Mouse (Mus musculus) heart, embryonic 16.5 days (tissue): ENCODE measurements around the gene Myo9b. TPM values are rescaled to one million over a fixed set of nuclear protein-coding genes. Genes with fewer than 3 reads are reported as not detected.

Experiments used
- ATAC-seq: fragments of 200-750 bp; cut with Nextera tagmentation; replicated peaks from 2 replicates; pipeline ENCODE4 v1.8.0; 2017; ENCODE audit warnings: moderate number of reproducible peaks; ENCODE audit not compliant: insufficient read depth, low FRiP score; ENCODE audit errors: extremely low read depth
- H3K27ac ChIP-seq: fragments of 300-500 bp; sonication (generic); 2 replicates; pipeline ENCODE4 v1.5.1; 2014; ENCODE audit warnings: mild to moderate bottlenecking, low read length, control low read depth, moderate library complexity
- H3K27me3 ChIP-seq: fragments of 300-500 bp; sonication (generic); 2 replicates; pipeline ENCODE4 v1.6.1; 2014; ENCODE audit warnings: low read length, mixed read lengths; ENCODE audit not compliant: control insufficient read depth, insufficient read depth
- H3K36me3 ChIP-seq: fragments of 300-500 bp; sonication (generic); 2 replicates; pipeline ENCODE4 v1.6.1; 2014; ENCODE audit not compliant: control insufficient read depth, insufficient read depth
- H3K4me1 ChIP-seq: fragments of 300-500 bp; sonication (generic); 2 replicates; pipeline ENCODE4 v1.6.1; 2014; ENCODE audit warnings: low read length, mixed read lengths; ENCODE audit not compliant: control insufficient read depth, insufficient read depth
- H3K4me2 ChIP-seq: fragments of 300-500 bp; sonication (generic); 2 replicates; pipeline ENCODE4 v1.6.1; 2014; ENCODE audit warnings: low read depth, mild to moderate bottlenecking, control low read depth, low read length
- H3K4me3 ChIP-seq: fragments of 300-500 bp; sonication (generic); 2 replicates; pipeline ENCODE4 v1.5.1; 2014; ENCODE audit warnings: mild to moderate bottlenecking, control low read depth, low read length
- H3K9ac ChIP-seq: fragments of 300-500 bp; sonication (generic); 2 replicates; pipeline ENCODE4 v1.6.1; 2014; ENCODE audit warnings: low read length, control low read depth
- H3K9me3 ChIP-seq: fragments of 300-500 bp; sonication (generic); replicated peaks from 2 replicates; pipeline ENCODE4 v1.6.1; 2016; ENCODE audit warnings: low read length; ENCODE audit not compliant: control insufficient read depth
- WGBS: fragments of 180-500 bp; shearing (Covaris S2); extraction: QIAGEN DNeasy Blood & Tissue Kit; methylation state at CpG from one replicate; pipeline ENCODE4 v1.1.7; 2014; 5-methylcytosine and 5-hydroxymethylcytosine counted together
- polyA plus RNA-seq: library from polyadenylated mRNA; unstranded; fragments of >200 nt; fragmentation: Nextera tagmentation; extraction: Ambion mirVana; gene quantifications from 2 replicates; pipeline ENCODE4 v1.2.1, GENCODE M21; 2015

The Myo9b gene
- polyA plus RNA-seq, 1 experiment from 2014 or later: 12.6 TPM

DNA sequence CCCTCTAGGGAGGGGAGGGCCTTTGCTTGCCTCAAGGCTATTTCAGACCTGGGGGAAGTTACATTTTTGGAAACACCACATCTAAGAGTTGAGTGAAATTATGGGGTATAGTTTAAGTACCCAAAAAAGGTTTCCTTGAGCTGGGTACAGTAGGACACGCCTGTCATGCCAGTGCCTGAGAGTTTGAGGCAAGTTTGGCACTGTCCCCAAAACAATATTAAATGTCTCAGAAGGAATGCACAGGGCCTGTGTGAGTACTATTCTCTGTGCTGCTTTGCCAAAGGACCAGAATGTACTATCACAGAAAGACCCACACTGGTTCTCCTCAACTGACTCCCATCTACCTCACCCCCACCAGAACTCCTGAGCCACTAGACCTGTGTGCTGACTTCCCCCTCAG, 31.1 kb downstream of the Myo9b start:
- H3K9ac ChIP-seq: no peak overlapping the region
- no peak overlapping the region for H3K4me3 ChIP-seq
- H3K4me1 ChIP-seq: 0 out of 2 replicates have a peak, but pooled peaks cover 5% of the 10 kb centered on the region
- 64% methylated on average over 1 of the region's 1 CpGs for WGBS
- peak overlapping the region; percentile 25; the same call in 1 of the 2 replicates for H3K27ac ChIP-seq
- peaks cover 9% of the 10 kb centered on the region for H3K9me3 ChIP-seq
- H3K4me2 ChIP-seq: no peak overlapping the region
- no peak for ATAC-seq
- H3K27me3 ChIP-seq: no peaks in the 10 kb centered on the region
- peaks cover 13% of the 10 kb centered on the region for H3K36me3 ChIP-seq

DNA sequence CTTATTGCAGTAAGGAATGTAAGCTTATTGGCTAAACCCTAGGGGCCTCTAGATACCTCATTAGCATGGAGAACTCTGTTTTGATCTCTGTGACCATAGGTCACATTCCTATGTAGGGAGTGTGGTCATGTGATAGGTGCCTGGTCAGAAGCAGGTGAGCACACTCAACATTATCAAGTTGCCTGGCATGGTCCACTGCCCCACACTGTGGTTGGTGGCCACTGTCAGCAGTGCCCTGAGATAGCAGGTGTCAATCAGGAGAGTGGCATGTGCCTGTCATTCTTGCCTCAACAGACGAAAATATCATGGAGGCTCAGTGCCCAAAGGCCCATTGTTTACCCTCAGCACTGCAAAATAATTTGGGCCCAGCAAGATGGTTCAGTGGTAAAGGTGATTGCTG, 33.5 kb downstream of the Myo9b start:
- H3K4me3 ChIP-seq: no peak overlapping the region
- no peak overlapping the region for H3K9ac ChIP-seq
- no peaks in the 10 kb centered on the region for H3K27me3 ChIP-seq
- peaks cover 9% of the 10 kb centered on the region for H3K9me3 ChIP-seq
- ATAC-seq: no peak; the same call in 1 of the 2 replicates
- no peak overlapping the region for H3K27ac ChIP-seq
- H3K4me2 ChIP-seq: no peak overlapping the region
- no peaks in the 10 kb centered on the region for H3K4me1 ChIP-seq
- H3K36me3 ChIP-seq: peaks cover 13% of the 10 kb centered on the region
- 54% methylated on average over 1 of the region's 1 CpGs for WGBS

DNA sequence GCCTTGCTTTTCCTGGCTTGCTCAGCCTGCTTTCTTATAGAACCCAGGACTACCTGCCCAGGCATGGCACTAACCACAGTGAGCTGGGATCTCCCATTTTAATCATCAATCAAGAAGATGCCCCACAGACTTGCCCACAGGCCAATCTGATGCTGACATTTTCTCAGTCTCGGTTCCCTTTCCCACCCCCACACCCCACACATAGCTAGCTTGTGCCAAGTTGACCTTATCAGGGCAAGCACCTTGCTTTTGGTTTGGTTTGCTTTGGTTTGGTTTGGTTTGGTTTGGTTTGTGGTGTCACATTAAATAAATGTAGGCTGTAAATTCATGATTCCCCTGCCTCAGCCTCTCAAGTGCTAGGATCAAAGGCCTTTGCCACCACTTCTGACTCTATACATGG, 34.9 kb downstream of the Myo9b start:
- Histone ChIP-seq H3K27ac (no peak overlapping the region), H3K9me3 (peaks cover 6% of the 10 kb centered on the region), H3K36me3 (peaks cover 8% of the 10 kb centered on the region), H3K4me3 (no peak overlapping the region), H3K4me1 (peaks cover 8% of the 10 kb centered on the region; the same call in 1 of the 2 replicates), H3K27me3 (no peaks in the 10 kb centered on the region), H3K4me2 (no peak overlapping the region), H3K9ac (no peak overlapping the region)
- no peak for ATAC-seq
- 86% methylated on average over 1 of the region's 1 CpGs for WGBS

DNA sequence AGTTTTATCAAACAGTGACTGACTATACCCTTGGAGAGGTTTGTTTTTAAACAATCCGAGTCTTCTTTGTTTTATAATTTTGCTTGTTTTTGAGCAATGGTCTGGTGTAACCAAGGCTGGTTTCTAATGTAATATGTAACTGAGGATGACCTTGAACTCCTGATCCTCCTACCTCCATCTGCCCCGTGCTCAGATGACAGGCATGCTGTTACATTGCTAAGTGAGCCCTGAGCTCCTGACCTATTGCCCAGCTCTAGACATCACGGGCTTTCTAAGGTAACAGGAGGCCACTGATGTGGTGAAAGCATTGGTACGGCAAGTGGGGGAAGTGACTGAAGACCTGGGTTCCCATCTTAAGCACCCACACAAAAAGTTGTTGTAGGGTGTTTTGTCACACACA, 35.4 kb downstream of the Myo9b start:
- Histone ChIP-seq H3K9ac (no peak overlapping the region), H3K27ac (no peak overlapping the region), H3K4me2 (no peak overlapping the region), H3K36me3 (peaks cover 5% of the 10 kb centered on the region), H3K27me3 (no peaks in the 10 kb centered on the region), H3K9me3 (peaks cover 4% of the 10 kb centered on the region; the same call in 1 of the 2 replicates), H3K4me3 (no peak overlapping the region), H3K4me1 (peaks cover 12% of the 10 kb centered on the region)
- ATAC-seq: no peak
- 71% methylated on average over 4 of the region's 4 CpGs for WGBS

DNA sequence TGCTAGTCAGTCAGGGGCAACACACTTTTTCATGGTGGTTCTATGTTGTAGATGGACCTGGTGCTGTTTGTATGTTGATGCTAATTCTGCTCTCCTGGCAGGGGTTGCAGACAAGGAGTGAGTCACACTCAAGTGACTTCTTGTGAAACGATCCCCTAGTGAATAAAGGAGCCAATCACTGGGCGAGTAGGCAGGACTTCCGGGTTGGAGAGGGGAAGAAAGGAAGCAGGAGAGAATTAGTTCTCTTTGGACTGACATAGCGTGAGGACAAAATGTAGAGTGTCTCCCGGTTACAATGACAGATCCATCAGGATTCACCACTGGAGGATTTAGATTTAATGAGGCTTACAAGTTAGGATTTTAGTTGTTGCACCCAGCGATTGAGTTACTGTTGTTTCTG, 37.9 kb downstream of the Myo9b start:
- Histone ChIP-seq H3K27me3 (no peaks in the 10 kb centered on the region), H3K9ac (no peak overlapping the region), H3K4me2 (no peak overlapping the region), H3K36me3 (no peaks in the 10 kb centered on the region), H3K4me1 (peaks cover 25% of the 10 kb centered on the region), H3K9me3 (no peaks in the 10 kb centered on the region), H3K4me3 (no peak overlapping the region), H3K27ac (peak overlapping the region; percentile 2; the same call in 1 of the 2 replicates)
- 68% methylated on average over 6 of the region's 6 CpGs for WGBS
- ATAC-seq: no peak

- Histone ChIP-seq H3K4me2 (peak overlapping the region; percentile 39), H3K27ac (peak overlapping the region; percentile 97), H3K27me3 (no peaks in the 10 kb centered on the region), H3K4me1 (peaks cover 28% of the 10 kb centered on the region), H3K4me3 (no peak overlapping the region), H3K9me3 (no peaks in the 10 kb centered on the region), H3K9ac (peak overlapping the region; percentile 62), H3K36me3 (peaks cover 6% of the 10 kb centered on the region; the same call in 1 of the 2 replicates)
- WGBS: 6% methylated on average over 1 of the region's 1 CpGs
- ATAC-seq: peak; percentile 95
These were observed 40.2 kb downstream of the Myo9b start for GRCm38 (mm10) chr8:71312700-71313099.

- Histone ChIP-seq H3K4me3 (no peak overlapping the region), H3K27ac (peak overlapping the region; percentile 84), H3K9me3 (no peaks in the 10 kb centered on the region), H3K27me3 (no peaks in the 10 kb centered on the region), H3K36me3 (peaks cover 7% of the 10 kb centered on the region; the same call in 1 of the 2 replicates), H3K4me1 (peaks cover 28% of the 10 kb centered on the region), H3K4me2 (no peak overlapping the region), H3K9ac (peak overlapping the region; percentile 49)
- 56% methylated on average over 2 of the region's 2 CpGs for WGBS
- no peak for ATAC-seq
These were observed 41.4 kb downstream of the Myo9b start for GRCm38 (mm10) chr8:71313951-71314350.

- H3K27ac ChIP-seq: peak overlapping the region; percentile 13
- H3K4me3 ChIP-seq: no peak overlapping the region
- H3K27me3 ChIP-seq: no peaks in the 10 kb centered on the region
- H3K9ac ChIP-seq: no peak overlapping the region
- no peaks in the 10 kb centered on the region for H3K9me3 ChIP-seq
- peaks cover 28% of the 10 kb centered on the region for H3K4me1 ChIP-seq
- H3K36me3 ChIP-seq: peaks cover 7% of the 10 kb centered on the region; the same call in 1 of the 2 replicates
- no peak overlapping the region for H3K4me2 ChIP-seq
- whole genome bisulfite sequencing: 68% methylated on average over 5 of the region's 5 CpGs
- no peak for ATAC-seq
These were observed 43.5 kb downstream of the Myo9b start for GRCm38 (mm10) chr8:71315972-71316371.

- no peak for ATAC-seq
- Histone ChIP-seq H3K4me2 (no peak overlapping the region), H3K36me3 (peaks cover 7% of the 10 kb centered on the region; the same call in 1 of the 2 replicates), H3K27me3 (no peaks in the 10 kb centered on the region), H3K4me1 (peaks cover 28% of the 10 kb centered on the region), H3K9ac (no peak overlapping the region), H3K27ac (peak overlapping the region; percentile 14), H3K9me3 (no peaks in the 10 kb centered on the region), H3K4me3 (no peak overlapping the region)
These were observed 44.0 kb downstream of the Myo9b start for GRCm38 (mm10) chr8:71316486-71317031.
